Mouse (Mus musculus): ENCODE measurements around the gene Sh3kbp1. TPM values are rescaled to one million over a fixed set of nuclear protein-coding genes. Genes with fewer than 3 reads are reported as not detected.

Gene Sh3kbp1
- polyA plus RNA-seq, 1 experiment from 2014 or later = 29.6 TPM

GRCm38 (mm10) chrX:159860841-159861530, 233.9 kb downstream of the Sh3kbp1 start:
- no peak overlapping the region for H3K27ac ChIP-seq (ENCODE audit: low read length)
- H3K4me3 ChIP-seq (replicated peaks; ENCODE audit: low read length) = no peak overlapping the region
- H3K27me3 ChIP-seq (ENCODE audit: control insufficient read depth, insufficient read depth, low read length) = no peaks in the 10 kb centered on the region; the same call in 1 of the 2 replicates
- H3K36me3 ChIP-seq (ENCODE audit: control insufficient read depth, insufficient read depth, low read length) = no peaks in the 10 kb centered on the region
- H3K4me1 ChIP-seq (ENCODE audit: control insufficient read depth, insufficient read depth, low read length) = no peaks in the 10 kb centered on the region
- 70% methylated on average over 3 of the region's 3 CpGs for WGBS
- ATAC-seq (ENCODE audit: insufficient read depth, low FRiP score) = no peak
- no peak overlapping the region for H3K4me2 ChIP-seq (ENCODE audit: low read depth, low read length)
- H3K9ac ChIP-seq (ENCODE audit: low read length) = no peak overlapping the region
- no peaks in the 10 kb centered on the region for H3K9me3 ChIP-seq (replicated peaks; ENCODE audit: control insufficient read depth, low read length)

GRCm38 (mm10) chrX:159867660-159868059, 240.6 kb downstream of the Sh3kbp1 start:
- H3K27ac ChIP-seq (ENCODE audit: low read length) = no peak overlapping the region
- no peaks in the 10 kb centered on the region for H3K9me3 ChIP-seq (replicated peaks; ENCODE audit: control insufficient read depth, low read length)
- H3K4me3 ChIP-seq (replicated peaks; ENCODE audit: low read length) = no peak overlapping the region
- no peak overlapping the region for H3K9ac ChIP-seq (ENCODE audit: low read length)
- no peaks in the 10 kb centered on the region for H3K36me3 ChIP-seq (ENCODE audit: control insufficient read depth, insufficient read depth, low read length)
- H3K4me1 ChIP-seq (ENCODE audit: control insufficient read depth, insufficient read depth, low read length) = no peaks in the 10 kb centered on the region
- no peak for ATAC-seq (ENCODE audit: insufficient read depth, low FRiP score)
- 68% methylated on average over 3 of the region's 3 CpGs for WGBS
- no peak overlapping the region for H3K4me2 ChIP-seq (ENCODE audit: low read depth, low read length)
- H3K27me3 ChIP-seq (ENCODE audit: control insufficient read depth, insufficient read depth, low read length) = peaks cover 3% of the 10 kb centered on the region; the same call in 1 of the 2 replicates

- Histone ChIP-seq H3K4me2 (ENCODE audit: low read depth, low read length) (no peak overlapping the region), H3K36me3 (ENCODE audit: control insufficient read depth, insufficient read depth, low read length) (no peaks in the 10 kb centered on the region), H3K9me3 (replicated peaks; ENCODE audit: control insufficient read depth, low read length) (no peaks in the 10 kb centered on the region), H3K4me3 (replicated peaks; ENCODE audit: low read length) (no peak overlapping the region), H3K4me1 (ENCODE audit: control insufficient read depth, insufficient read depth, low read length) (no peaks in the 10 kb centered on the region), H3K9ac (ENCODE audit: low read length) (no peak overlapping the region), H3K27ac (ENCODE audit: low read length) (no peak overlapping the region), H3K27me3 (ENCODE audit: control insufficient read depth, insufficient read depth, low read length) (no peaks in the 10 kb centered on the region; the same call in 1 of the 2 replicates)
- ATAC-seq (ENCODE audit: insufficient read depth, low FRiP score) = no peak
- 48% methylated on average over 2 of the region's 2 CpGs for WGBS
Observed at GRCm38 (mm10) chrX:159872521-159872920, 245.4 kb downstream of the Sh3kbp1 start.

GRCm38 (mm10) chrX:159877770-159878169, 250.7 kb downstream of the Sh3kbp1 start:
- 54% methylated on average over 1 of the region's 1 CpGs for WGBS
- H3K27me3 ChIP-seq (ENCODE audit: control insufficient read depth, insufficient read depth, low read length) = no peaks in the 10 kb centered on the region; the same call in 1 of the 2 replicates
- H3K4me1 ChIP-seq (ENCODE audit: control insufficient read depth, insufficient read depth, low read length) = no peaks in the 10 kb centered on the region
- no peak overlapping the region for H3K4me3 ChIP-seq (replicated peaks; ENCODE audit: low read length)
- no peak overlapping the region for H3K4me2 ChIP-seq (ENCODE audit: low read depth, low read length)
- H3K36me3 ChIP-seq (ENCODE audit: control insufficient read depth, insufficient read depth, low read length) = no peaks in the 10 kb centered on the region
- no peak overlapping the region for H3K9ac ChIP-seq (ENCODE audit: low read length)
- no peaks in the 10 kb centered on the region for H3K9me3 ChIP-seq (replicated peaks; ENCODE audit: control insufficient read depth, low read length)
- no peak overlapping the region for H3K27ac ChIP-seq (ENCODE audit: low read length)
- no peak for ATAC-seq (ENCODE audit: insufficient read depth, low FRiP score)

GRCm38 (mm10) chrX:159879455-159879854, 252.4 kb downstream of the Sh3kbp1 start:
- Histone ChIP-seq H3K36me3 (ENCODE audit: control insufficient read depth, insufficient read depth, low read length) (no peaks in the 10 kb centered on the region), H3K27me3 (ENCODE audit: control insufficient read depth, insufficient read depth, low read length) (no peaks in the 10 kb centered on the region; the same call in 1 of the 2 replicates), H3K27ac (ENCODE audit: low read length) (no peak overlapping the region), H3K4me2 (ENCODE audit: low read depth, low read length) (no peak overlapping the region), H3K4me3 (replicated peaks; ENCODE audit: low read length) (no peak overlapping the region), H3K9ac (ENCODE audit: low read length) (no peak overlapping the region), H3K4me1 (ENCODE audit: control insufficient read depth, insufficient read depth, low read length) (no peaks in the 10 kb centered on the region), H3K9me3 (replicated peaks; ENCODE audit: control insufficient read depth, low read length) (no peaks in the 10 kb centered on the region)
- WGBS = 70% methylated on average over 3 of the region's 3 CpGs
- ATAC-seq (ENCODE audit: insufficient read depth, low FRiP score) = no peak

GRCm38 (mm10) chrX:159881576-159881975, 254.5 kb downstream of the Sh3kbp1 start:
- Histone ChIP-seq H3K27me3 (ENCODE audit: control insufficient read depth, insufficient read depth, low read length) (no peaks in the 10 kb centered on the region; the same call in 1 of the 2 replicates), H3K4me3 (replicated peaks; ENCODE audit: low read length) (no peak overlapping the region), H3K36me3 (ENCODE audit: control insufficient read depth, insufficient read depth, low read length) (no peaks in the 10 kb centered on the region), H3K4me2 (ENCODE audit: low read depth, low read length) (no peak overlapping the region), H3K4me1 (ENCODE audit: control insufficient read depth, insufficient read depth, low read length) (no peaks in the 10 kb centered on the region), H3K9ac (ENCODE audit: low read length) (no peak overlapping the region), H3K9me3 (replicated peaks; ENCODE audit: control insufficient read depth, low read length) (no peaks in the 10 kb centered on the region), H3K27ac (ENCODE audit: low read length) (no peak overlapping the region)
- 80% methylated on average over 5 of the region's 5 CpGs for WGBS
- ATAC-seq (ENCODE audit: insufficient read depth, low FRiP score) = no peak

GRCm38 (mm10) chrX:159896536-159896935, 269.5 kb downstream of the Sh3kbp1 start:
- Histone ChIP-seq H3K4me3 (replicated peaks; ENCODE audit: low read length) (no peak overlapping the region), H3K36me3 (ENCODE audit: control insufficient read depth, insufficient read depth, low read length) (no peaks in the 10 kb centered on the region), H3K9ac (ENCODE audit: low read length) (no peak overlapping the region), H3K4me1 (ENCODE audit: control insufficient read depth, insufficient read depth, low read length) (no peaks in the 10 kb centered on the region), H3K4me2 (ENCODE audit: low read depth, low read length) (no peak overlapping the region), H3K9me3 (replicated peaks; ENCODE audit: control insufficient read depth, low read length) (no peaks in the 10 kb centered on the region), H3K27me3 (ENCODE audit: control insufficient read depth, insufficient read depth, low read length) (no peaks in the 10 kb centered on the region; the same call in 1 of the 2 replicates), H3K27ac (ENCODE audit: low read length) (no peak overlapping the region)
- no peak for ATAC-seq (ENCODE audit: insufficient read depth, low FRiP score)
- 74% methylated on average over 4 of the region's 4 CpGs for WGBS

- Histone ChIP-seq H3K27ac (ENCODE audit: low read length) (no peak overlapping the region), H3K4me3 (replicated peaks; ENCODE audit: low read length) (no peak overlapping the region), H3K27me3 (ENCODE audit: control insufficient read depth, insufficient read depth, low read length) (no peaks in the 10 kb centered on the region; the same call in 1 of the 2 replicates), H3K4me2 (ENCODE audit: low read depth, low read length) (no peak overlapping the region), H3K4me1 (ENCODE audit: control insufficient read depth, insufficient read depth, low read length) (no peaks in the 10 kb centered on the region), H3K36me3 (ENCODE audit: control insufficient read depth, insufficient read depth, low read length) (no peaks in the 10 kb centered on the region), H3K9ac (ENCODE audit: low read length) (no peak overlapping the region), H3K9me3 (replicated peaks; ENCODE audit: control insufficient read depth, low read length) (no peaks in the 10 kb centered on the region)
- WGBS = 40% methylated on average over 2 of the region's 2 CpGs
- no peak for ATAC-seq (ENCODE audit: insufficient read depth, low FRiP score)
Observed at GRCm38 (mm10) chrX:159898110-159898509, 271.0 kb downstream of the Sh3kbp1 start.

- WGBS = 75% methylated on average over 2 of the region's 2 CpGs
- Histone ChIP-seq H3K9me3 (replicated peaks; ENCODE audit: control insufficient read depth, low read length) (no peaks in the 10 kb centered on the region), H3K4me3 (replicated peaks; ENCODE audit: low read length) (no peak overlapping the region), H3K9ac (ENCODE audit: low read length) (no peak overlapping the region), H3K4me2 (ENCODE audit: low read depth, low read length) (no peak overlapping the region), H3K36me3 (ENCODE audit: control insufficient read depth, insufficient read depth, low read length) (no peaks in the 10 kb centered on the region), H3K27ac (ENCODE audit: low read length) (no peak overlapping the region), H3K27me3 (ENCODE audit: control insufficient read depth, insufficient read depth, low read length) (no peaks in the 10 kb centered on the region; the same call in 1 of the 2 replicates), H3K4me1 (ENCODE audit: control insufficient read depth, insufficient read depth, low read length) (no peaks in the 10 kb centered on the region)
- no peak for ATAC-seq (ENCODE audit: insufficient read depth, low FRiP score)
Observed at GRCm38 (mm10) chrX:159899121-159899520, 272.0 kb downstream of the Sh3kbp1 start.
